Mouse (Mus musculus) heart, embryonic 12.5 days (tissue): ENCODE results near the gene Cenpp. TPM values are rescaled to one million over a fixed set of nuclear protein-coding genes. Genes with fewer than 3 reads are reported as not detected.

Source experiments
- ATAC-seq: fragments of 200-750 bp; cut with Nextera tagmentation; 2 replicates; pipeline ENCODE4 v1.8.0; 2017; ENCODE audit warnings: moderate TSS enrichment, moderate library complexity; ENCODE audit not compliant: insufficient number of reproducible peaks, low FRiP score
- H3K27ac ChIP-seq: fragments of 300-500 bp; sonication (generic); 2 replicates; pipeline ENCODE4 v1.5.1; 2016; ENCODE audit warnings: mild to moderate bottlenecking, moderate library complexity; ENCODE audit not compliant: poor library complexity, severe bottlenecking
- H3K27me3 ChIP-seq: fragments of 300-500 bp; sonication (generic); replicated peaks from 2 replicates; pipeline ENCODE4 v1.6.1; 2016; ENCODE audit warnings: mild to moderate bottlenecking, moderate library complexity
- H3K36me3 ChIP-seq: fragments of 300-500 bp; sonication (generic); 2 replicates; pipeline ENCODE4 v1.6.1; 2016; ENCODE audit warnings: mild to moderate bottlenecking, moderate library complexity
- H3K4me1 ChIP-seq: fragments of 300-500 bp; sonication (generic); replicated peaks from 2 replicates; pipeline ENCODE4 v1.6.1; 2016; ENCODE audit warnings: mild to moderate bottlenecking
- H3K4me2 ChIP-seq: fragments of 300-500 bp; sonication (generic); 2 replicates; pipeline ENCODE4 v1.6.1; 2016; ENCODE audit warnings: mild to moderate bottlenecking, moderate library complexity
- H3K4me3 ChIP-seq: fragments of 300-500 bp; sonication (generic); 2 replicates; pipeline ENCODE4 v1.5.1; 2016; ENCODE audit warnings: mild to moderate bottlenecking
- H3K9ac ChIP-seq: fragments of 300-500 bp; sonication (generic); 2 replicates; pipeline ENCODE4 v1.6.1; 2016; ENCODE audit warnings: mild to moderate bottlenecking, moderate library complexity
- H3K9me3 ChIP-seq: fragments of 300-500 bp; sonication (generic); replicated peaks from 2 replicates; pipeline ENCODE4 v1.6.1; 2016; ENCODE audit warnings: mild to moderate bottlenecking, moderate library complexity
- WGBS: fragments of 180-500 bp; shearing (Covaris S2); methylation state at CpG from one replicate; pipeline ENCODE4 v1.1.7; 2016; 5-methylcytosine and 5-hydroxymethylcytosine counted together
- polyA plus RNA-seq: library from polyadenylated mRNA; unstranded; fragments of >200 nt; fragmentation: Nextera tagmentation; extraction: Ambion mirVana; gene quantifications from 2 replicates; pipeline ENCODE4 v1.2.1, GENCODE M21; 2016

Gene Cenpp
- polyA plus RNA-seq, 1 experiment from 2014 or later = 26.4 TPM

GRCm38 (mm10) chr13:49420754-49421605 lies 231.6 kb downstream of the Cenpp start, which contains the start of gene Ippk:
Gene Ippk (plus strand): TSS chr13:49421249.
- peaks cover 23% of the 10 kb centered on the region for H3K4me1 ChIP-seq
- peak within 1 kb of the TSS; percentile 97 for H3K4me2 ChIP-seq
- WGBS = under 1% methylated on average over 69 of the region's 69 CpGs
- H3K9ac ChIP-seq = peak within 1 kb of the TSS; percentile 85
- H3K27ac ChIP-seq = peak within 1 kb of the TSS; percentile 73
- H3K4me3 ChIP-seq = peak within 1 kb of the TSS; percentile 93
- H3K9me3 ChIP-seq = no peaks in the 10 kb centered on the region
- H3K27me3 ChIP-seq = 0 out of 2 replicates have a peak, but pooled peaks cover 4% of the 10 kb centered on the region
- ATAC-seq = peak; percentile 97
- H3K36me3 ChIP-seq = peaks cover 3% of the 10 kb centered on the region; the same call in 1 of the 2 replicates

Other genes with a start within 250 kb of the Cenpp start
- 13.1 and 14.0 TPM in 2 replicates for gene Ippk, start 231.5 kb downstream of the Cenpp start, polyA plus RNA-seq
- gene Tes3-ps, start 159.5 kb downstream of the Cenpp start, polyA plus RNA-seq = 0.88 and 0.92 TPM in 2 replicates
- 2.0 and 2.4 TPM in 2 replicates for gene Ecm2, start 148.0 kb downstream of the Cenpp start, polyA plus RNA-seq
- 2.5 and 3.7 TPM in 2 replicates for gene Aspn, start 108.3 kb downstream of the Cenpp start, polyA plus RNA-seq
- 0.24 and 0.43 TPM in 2 replicates for gene Omd, start 70.3 kb downstream of the Cenpp start, polyA plus RNA-seq
- 10.3 and 10.6 TPM in 2 replicates for gene Ogn, start 44.7 kb downstream of the Cenpp start, polyA plus RNA-seq
- 14.4 and 16.3 TPM in 2 replicates for gene Nol8, start 293 bp upstream of the Cenpp start, polyA plus RNA-seq
- gene Iars, start 29.3 kb upstream of the Cenpp start, polyA plus RNA-seq = 67.8 and 68.2 TPM in 2 replicates
- 0.12 TPM in 1 of 2 replicates, not detected in the other for gene Gm30302, start 146.2 kb upstream of the Cenpp start, polyA plus RNA-seq